In the genomic region with DNA sequence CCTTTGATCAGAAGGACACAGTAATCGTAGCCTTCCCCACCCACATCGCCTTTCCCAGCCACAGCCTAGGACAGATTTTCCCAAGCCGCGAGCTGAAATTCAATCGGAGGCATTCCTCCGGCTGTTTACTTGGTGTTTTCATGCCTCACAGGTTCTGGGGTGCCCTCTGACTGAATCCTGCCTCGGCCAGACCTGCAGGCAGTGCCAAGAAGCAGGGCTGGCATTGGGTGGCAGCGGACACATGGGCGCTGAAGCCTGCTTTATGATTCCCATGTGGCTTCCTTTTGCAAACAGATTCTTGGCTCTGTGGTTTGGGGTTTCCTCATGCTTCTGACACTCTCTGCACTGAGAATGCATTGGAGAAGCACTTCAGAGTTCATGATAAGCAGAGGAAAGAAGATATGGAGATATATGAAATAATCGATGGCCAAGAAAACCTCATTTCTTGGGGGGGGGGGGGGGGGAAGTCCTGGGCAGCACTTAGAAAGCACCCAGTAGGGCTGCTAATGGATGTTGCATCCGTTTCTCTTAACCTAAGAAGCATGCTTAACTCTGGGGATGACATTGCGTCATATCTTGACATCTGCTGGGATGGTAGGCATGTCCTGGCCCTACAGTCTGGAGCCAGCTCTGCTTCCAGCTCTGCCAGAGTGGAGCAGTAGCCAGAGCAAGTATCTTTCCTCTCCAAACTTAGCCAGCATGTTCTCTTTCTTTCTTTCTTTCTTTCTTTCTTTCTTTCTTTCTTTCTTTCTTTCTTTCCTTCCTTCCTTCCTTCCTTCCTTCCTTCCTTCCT, we compare ENCODE assay signal across 13 mouse cellular contexts.
A peak's percentile ranks its signal among the peaks of the same experiment; 100 is the strongest.
DNase-seq lines count a peak whose midpoint lies in the region; ATAC-seq and TF ChIP-seq lines count a peak whose summit lies in the region.
"Had no signal": no experiment of that assay in that cellular context is flagged by ENCODE, and none has a peak within 500 bp of the region (broad histone marks: within the 10 kb centered on the region; RNA-seq: fewer than 3 reads in every experiment).

No protein-coding gene starts in this region.

- 74% methylated on average over 12 of the region's 12 CpGs for WGBS in hindbrain, postnatal 0 days
- WGBS in hindbrain, embryonic 16.5 days, result 81% methylated on average over 12 of the region's 12 CpGs
- WGBS in forebrain, embryonic 10.5 days, result 86% methylated on average over 12 of the region's 12 CpGs

- H3K27me3 ChIP-seq in hindbrain, postnatal 0 days (ENCODE audit: insufficient read depth, low read length), result no peaks in the 10 kb centered on the region
- no peaks in the 10 kb centered on the region for H3K27me3 ChIP-seq in hindbrain, embryonic 16.5 days (replicated peaks; ENCODE audit: control insufficient read depth, insufficient read depth, low read length)
- no peaks in the 10 kb centered on the region for H3K27me3 ChIP-seq in forebrain, embryonic 10.5 days (ENCODE audit: poor library complexity, severe bottlenecking)

- DNase-seq in hindbrain, postnatal 0 days (ENCODE audit: low spot score), result no peak
- DNase-seq in left cerebral cortex, adult 9 months (ENCODE audit: low spot score in 2 of 2), result no peak
- DNase-seq in forebrain, embryonic 10.5 days (ENCODE audit: extremely low spot score, low spot score), result no peak
- no peak for DNase-seq in urinary bladder, adult 2 months (ENCODE audit: low spot score)
- DNase-seq: cerebellum, adult 9-10 months; heart, adult 2 months; lung, postnatal 36 days had no signal

- H3K27ac ChIP-seq in hindbrain, postnatal 0 days, result no peak overlapping the region
- H3K27ac ChIP-seq in hindbrain, embryonic 16.5 days (ENCODE audit: low read depth, low read length), result no peak overlapping the region
- H3K27ac ChIP-seq in brown adipose tissue, adult 24 weeks (replicated peaks; ENCODE audit: low read depth, low read length), result peak overlapping the region; percentile 70; the same call in 1 of the 2 replicates
- H3K27ac ChIP-seq in forebrain, embryonic 10.5 days, result no peak overlapping the region
- H3K27ac ChIP-seq: liver, embryonic 12.5 days had no signal

- no peaks in the 10 kb centered on the region for H3K36me3 ChIP-seq in hindbrain, postnatal 0 days (ENCODE audit: insufficient read depth, low read length)
- H3K36me3 ChIP-seq in hindbrain, embryonic 16.5 days (ENCODE audit: control insufficient read depth, insufficient read depth, low read length), result no peaks in the 10 kb centered on the region
- no peaks in the 10 kb centered on the region for H3K36me3 ChIP-seq in forebrain, embryonic 10.5 days (replicated peaks)
- H3K36me3 ChIP-seq: liver, embryonic 12.5 days had no signal

- no peak overlapping the region for H3K4me3 ChIP-seq in hindbrain, postnatal 0 days (ENCODE audit: low read length)
- no peak overlapping the region for H3K4me3 ChIP-seq in hindbrain, embryonic 16.5 days (ENCODE audit: low read length)
- no peak overlapping the region for H3K4me3 ChIP-seq in brown adipose tissue, adult 24 weeks (ENCODE audit: insufficient read depth, low read depth, low read length)
- no peak overlapping the region for H3K4me3 ChIP-seq in forebrain, embryonic 10.5 days
- H3K4me3 ChIP-seq: heart, adult 2 months; liver, embryonic 12.5 days had no signal

- H3K4me1 ChIP-seq in hindbrain, postnatal 0 days (ENCODE audit: insufficient read depth, low read length), result no peaks in the 10 kb centered on the region
- no peaks in the 10 kb centered on the region for H3K4me1 ChIP-seq in hindbrain, embryonic 16.5 days (ENCODE audit: control insufficient read depth, insufficient read depth, low read depth, low read length)
- H3K4me1 ChIP-seq in brown adipose tissue, adult 24 weeks (ENCODE audit: control insufficient read depth, insufficient read depth, insufficient read length, low read length), result peaks cover 2% of the 10 kb centered on the region; the same call in 1 of the 2 replicates
- no peaks in the 10 kb centered on the region for H3K4me1 ChIP-seq in forebrain, embryonic 10.5 days
- H3K4me1 ChIP-seq: liver, embryonic 12.5 days had no signal

- H3K9me3 ChIP-seq in hindbrain, postnatal 0 days (ENCODE audit: low read length), result no peaks in the 10 kb centered on the region
- H3K9me3 ChIP-seq in hindbrain, embryonic 16.5 days (ENCODE audit: control insufficient read depth, low read length), result no peaks in the 10 kb centered on the region
- H3K9me3 ChIP-seq in forebrain, embryonic 10.5 days, result no peaks in the 10 kb centered on the region
- H3K9me3 ChIP-seq: liver, embryonic 12.5 days had no signal

- no peak for TF ChIP-seq CTCF in hindbrain, postnatal 0 days (IDR thresholded peaks at IDR 0.05; ENCODE audit: low read depth)

- no peak overlapping the region for H3K4me2 ChIP-seq in hindbrain, postnatal 0 days (ENCODE audit: low read depth, low read length)
- no peak overlapping the region for H3K4me2 ChIP-seq in hindbrain, embryonic 16.5 days (ENCODE audit: low read length)
- H3K4me2 ChIP-seq: liver, embryonic 12.5 days had no signal

- no peak overlapping the region for H3K9ac ChIP-seq in hindbrain, postnatal 0 days (replicated peaks; ENCODE audit: low read length)
- no peak overlapping the region for H3K9ac ChIP-seq in hindbrain, embryonic 16.5 days (ENCODE audit: low read depth, low read length)
- H3K9ac ChIP-seq: liver, embryonic 12.5 days had no signal

- ATAC-seq in hindbrain, postnatal 0 days, result 0 out of 2 replicates have a peak, but pooled peaks have one; percentile 45
- no peak for ATAC-seq in hindbrain, embryonic 16.5 days
- peak; percentile 63 to 86 for ATAC-seq in hematopoietic stem cell, adult 5-6 weeks (replicated peaks in 1 of 2; ENCODE audit: insufficient read depth in 1 of 2, low FRiP score in 2 of 2, low TSS enrichment in 1 of 2, low read depth in 1 of 2, poor library complexity in 2 of 2, severe bottlenecking in 2 of 2)
- peak; percentile 81 for ATAC-seq in megakaryocyte progenitor cell, adult 5-6 weeks (replicated peaks; ENCODE audit: poor library complexity)
- ATAC-seq: liver, embryonic 12.5 days; midbrain, embryonic 16.5 days had no signal
